ENCODE assay signal across 15 mouse cellular contexts in genomic region chr1:43168618-43169017, GRCm38 (mm10). TPM values are rescaled to one million over a fixed set of nuclear protein-coding genes. Genes with fewer than 3 reads are reported as not detected.
DNase-seq lines count a peak whose midpoint lies in the region; ATAC-seq and TF ChIP-seq lines count a peak whose summit lies in the region.
"Had no signal": no experiment of that assay in that cellular context is flagged by ENCODE, and none has a peak within 500 bp of the region (broad histone marks: within the 10 kb centered on the region; RNA-seq: fewer than 3 reads in every experiment).

No protein-coding gene starts in this region.

- no peaks in the 10 kb centered on the region for H3K27me3 ChIP-seq in kidney, embryonic 15.5 days
- H3K27me3 ChIP-seq: embryonic facial prominence, embryonic 12.5 days had no signal

- no peak for TF ChIP-seq POLR2A in embryonic fibroblast, embryonic 13.5 days (IDR thresholded peaks at IDR 0.05; ENCODE audit: low read depth, low read length)

- no peaks in the 10 kb centered on the region for H3K36me3 ChIP-seq in kidney, embryonic 15.5 days
- H3K36me3 ChIP-seq: embryonic facial prominence, embryonic 12.5 days; limb, embryonic 13.5 days had no signal

- H3K9me3 ChIP-seq in kidney, embryonic 15.5 days (replicated peaks) = no peaks in the 10 kb centered on the region
- H3K9me3 ChIP-seq: embryonic facial prominence, embryonic 12.5 days had no signal

- peaks cover 37% of the 10 kb centered on the region for H3K4me1 ChIP-seq in kidney, embryonic 15.5 days
- peaks cover 23% of the 10 kb centered on the region for H3K4me1 ChIP-seq in embryonic fibroblast, embryonic 13.5 days (ENCODE audit: control insufficient read depth, insufficient read depth, low read length)

- H3K9ac ChIP-seq in kidney, embryonic 15.5 days = no peak overlapping the region
- H3K9ac ChIP-seq: embryonic facial prominence, embryonic 12.5 days; forebrain, postnatal 0 days; limb, embryonic 13.5 days had no signal

- peak overlapping the region; percentile 70 for H3K27ac ChIP-seq in kidney, embryonic 15.5 days
- H3K27ac ChIP-seq in embryonic fibroblast, embryonic 13.5 days (ENCODE audit: insufficient read depth, low read length) = peak overlapping the region; percentile 96
- H3K27ac ChIP-seq: embryonic facial prominence, embryonic 12.5 days; limb, embryonic 13.5 days had no signal

- no peak for TF ChIP-seq CTCF in embryonic fibroblast, embryonic 13.5 days (IDR thresholded peaks at IDR 0.05; ENCODE audit: borderline replicate concordance, insufficient read depth, low read length)

- H3K4me2 ChIP-seq in kidney, embryonic 15.5 days = no peak overlapping the region
- H3K4me2 ChIP-seq: embryonic facial prominence, embryonic 12.5 days; limb, embryonic 13.5 days had no signal

- DNase-seq in adrenal gland, adult 2 months = peak; percentile 41
- no peak for DNase-seq in adrenal gland, postnatal 36 days
- no peak for DNase-seq in kidney, adult 8-10 months
- peak; percentile 91 for DNase-seq in 3T3-L1 (ENCODE audit: low read depth, low spot score)
- no peak for DNase-seq in embryo, embryonic 11 days
- no peak for DNase-seq in layer of hippocampus, adult 9-10 months (ENCODE audit: low spot score)
- DNase-seq: cerebellum, adult 8-10 months; forebrain, postnatal 0 days; lung, adult 2 months; spleen, adult 18-20 months had no signal

- ATAC-seq in kidney, embryonic 15.5 days (replicated peaks; ENCODE audit: low FRiP score) = no peak
- ATAC-seq: forebrain, postnatal 0 days had no signal

- no peak overlapping the region for H3K4me3 ChIP-seq in kidney, embryonic 15.5 days (replicated peaks)
- no peak overlapping the region for H3K4me3 ChIP-seq in embryonic fibroblast, embryonic 13.5 days (ENCODE audit: insufficient read depth, low read length)
- H3K4me3 ChIP-seq: embryonic facial prominence, embryonic 12.5 days; limb, embryonic 13.5 days had no signal

- WGBS in kidney, embryonic 15.5 days = 62% methylated on average over 7 of the region's 7 CpGs

RNA-seq across cellular contexts. Expression of gene Fhl2, which starts 28.2 kb away (rescaled TPM):
- 10 to 100 TPM; 20.0 to 37.1 TPM for total RNA-seq in adrenal gland, adult 2 months (2021)
- polyA plus RNA-seq in adrenal gland, adult 2 months (2012; rRNA removed) = 15.4 and 16.0 TPM in 2 replicates
- total RNA-seq in adrenal gland, postnatal 36 days (2021) = 10 to 100 TPM; 25.4 to 27.6 TPM
- 90.7 and 92.4 TPM in 2 replicates for polyA plus RNA-seq in kidney, embryonic 15.5 days (2015; fragmentation: Nextera tagmentation; extraction: Ambion mirVana)
- 92.1 and 137 TPM in 2 replicates for polyA plus RNA-seq in embryonic fibroblast, embryonic 13.5 days (2011; ENCODE audit: insufficient read length, low read depth, missing spikeins)
- total RNA-seq: megakaryocyte progenitor cell, adult 5-6 weeks had no signal

Comparison
In these comparisons a context has a peak if more than half of its experiments do, and no peak if none do; other contexts are left out.
1. DNase-seq: peak in adrenal gland, adult 2 months (single experiment) and 3T3-L1 (single experiment); none in adrenal gland, postnatal 36 days (0 of 2), kidney, adult 8-10 months (0 of 2), embryo, embryonic 11 days (single experiment) and layer of hippocampus, adult 9-10 months (single experiment).